ENCODE assay signal across 8 mouse cellular contexts in genomic region chr3:58525652-58526407, GRCm38 (mm10). TPM values are rescaled to one million over a fixed set of nuclear protein-coding genes. Genes with fewer than 3 reads are reported as not detected.
DNase-seq lines count a peak whose midpoint lies in the region; ATAC-seq and TF ChIP-seq lines count a peak whose summit lies in the region.

Eif2a (plus strand) TSS chr3:58525821.
Serp1 (minus strand) TSS chr3:58525892.

- TF ChIP-seq CTCF in cortical plate, adult 2 months (IDR thresholded peaks at IDR 0.05; ENCODE audit: extremely low read depth, insufficient read depth, low read length), result no peak

- H3K27ac ChIP-seq in cortical plate, adult 2 months (ENCODE audit: insufficient read depth, low read length), result peak within 1 kb of the TSS; percentile 89

- peak; percentile 77 for TF ChIP-seq POLR2A in cortical plate, adult 2 months (IDR thresholded peaks at IDR 0.05; ENCODE audit: extremely low read depth, insufficient read depth, low read length)

- peak; percentile 94 to 98 for DNase-seq in gastrocnemius, adult 8-10 months (ENCODE audit: low spot score in 2 of 2)
- peak; percentile 88 for DNase-seq in hindlimb bud, embryonic 11.5 days (ENCODE audit: extremely low spot score, low read depth, low spot score)
- peak; percentile 96 to 98 for DNase-seq in left cerebral cortex, adult 8-10 months (ENCODE audit: low spot score in 2 of 2)
- DNase-seq in right cerebral cortex, postnatal 10 days (ENCODE audit: low spot score in 2 of 2), result peak; percentile 99
- DNase-seq in urinary bladder, postnatal 25 days (ENCODE audit: low spot score), result peak; percentile 95

- no peaks in the 10 kb centered on the region for H3K4me1 ChIP-seq in cortical plate, adult 2 months (ENCODE audit: control insufficient read depth, insufficient read depth, low read length)
- peaks cover 31% of the 10 kb centered on the region for H3K4me1 ChIP-seq in megakaryocyte, embryonic 14.5 days

- peak; percentile 96 for ATAC-seq in activated CD4-positive, CD25-positive, alpha-beta regulatory T cell, adult 4 months

- H3K27me3 ChIP-seq in megakaryocyte, embryonic 14.5 days (replicated peaks), result no peaks in the 10 kb centered on the region

- no peaks in the 10 kb centered on the region for H3K9me3 ChIP-seq in megakaryocyte, embryonic 14.5 days

- peak within 1 kb of the TSS; percentile 87 for H3K4me3 ChIP-seq in cortical plate, adult 2 months (ENCODE audit: insufficient read depth, low read length)
- peak within 1 kb of the TSS; percentile 98 for H3K4me3 ChIP-seq in megakaryocyte, embryonic 14.5 days (replicated peaks)

- H3K36me3 ChIP-seq in megakaryocyte, embryonic 14.5 days (replicated peaks; ENCODE audit: low read length), result peaks cover 45% of the 10 kb centered on the region

RNA-seq across cellular contexts. Expression of gene Eif2a, which starts in this region (rescaled TPM):
- polyA plus RNA-seq in activated CD4-positive, CD25-positive, alpha-beta regulatory T cell, adult 4 months (2017; shearing (Covaris generic)), result 10 to 100 TPM; 67.6 to 68.1 TPM
- polyA plus RNA-seq in cortical plate, adult 2 months (2012; rRNA removed), result 32.9 and 33.3 TPM in 2 replicates
- 10 to 100 TPM; 39.4 to 49.8 (median 47.2) TPM for total RNA-seq in gastrocnemius, adult 8-10 months (2022)
- 10 to 100 TPM; 42.9 to 56.9 (median 52.9) TPM for total RNA-seq in left cerebral cortex, adult 8-10 months (2022)
- 0.65 and 3.2 TPM in 2 replicates for polyA plus RNA-seq in megakaryocyte, embryonic 14.5 days (2012; ENCODE audit: insufficient read depth, low replicate concordance)

RNA-seq across cellular contexts. Expression of gene Serp1, which starts in this region (rescaled TPM):
- polyA plus RNA-seq in activated CD4-positive, CD25-positive, alpha-beta regulatory T cell, adult 4 months (2017; shearing (Covaris generic)), result 10 to 100 TPM; 50.4 to 54.0 TPM
- polyA plus RNA-seq in cortical plate, adult 2 months (2012; rRNA removed), result 21.1 and 21.9 TPM in 2 replicates
- total RNA-seq in gastrocnemius, adult 8-10 months (2022), result 1 to 10 TPM; 5.3 to 7.7 (median 6.6) TPM
- total RNA-seq in left cerebral cortex, adult 8-10 months (2022), result 10 to 100 TPM; 19.8 to 21.4 (median 20.5) TPM
- 47.6 and 71.3 TPM in 2 replicates for polyA plus RNA-seq in megakaryocyte, embryonic 14.5 days (2012; ENCODE audit: insufficient read depth, low replicate concordance)

Comparison
In these comparisons a context has a peak if more than half of its experiments do, and no peak if none do; other contexts are left out.
1. Peak in every context shown above with its lines: DNase-seq, ATAC-seq, H3K4me3 ChIP-seq and H3K27ac ChIP-seq.